Mouse (Mus musculus): ENCODE data around the gene Anxa6.

GRCm38 (mm10) chr11:55081206-55081605 lies 48.0 kb upstream of the Anxa6 start:
- no peak for TF ChIP-seq POLR2A (IDR thresholded peaks at IDR 0.05; ENCODE audit: borderline replicate concordance, extremely low read depth, insufficient read depth, insufficient read length, poor library complexity, severe bottlenecking)
- no peak for TF ChIP-seq CTCF (IDR thresholded peaks at IDR 0.05; ENCODE audit: borderline replicate concordance, extremely low read depth, insufficient read depth, insufficient read length)
